Mouse (Mus musculus) hindbrain, embryonic 10.5 days (tissue): ENCODE results near the gene Olfr1307. TPM values are rescaled to one million over a fixed set of nuclear protein-coding genes. Genes with fewer than 3 reads are reported as not detected.

Experiments
- DNase-seq: peaks from one replicate; pipeline ENCODE4 v3.0.0-alpha.2; 2017; ENCODE audit warnings: low spot score
- H3K27ac ChIP-seq: fragments of 300-500 bp; sonication (generic); 2 replicates; pipeline ENCODE4 v1.5.1; 2016; ENCODE audit warnings: mild to moderate bottlenecking, moderate library complexity
- H3K27me3 ChIP-seq: fragments of 300-500 bp; sonication (generic); 2 replicates; pipeline ENCODE4 v1.6.1; 2016; ENCODE audit warnings: mild to moderate bottlenecking; ENCODE audit not compliant: poor library complexity, insufficient read depth, severe bottlenecking
- H3K36me3 ChIP-seq: fragments of 300-500 bp; sonication (generic); 2 replicates; pipeline ENCODE4 v1.6.1; 2016; ENCODE audit warnings: mild to moderate bottlenecking, moderate library complexity
- H3K4me1 ChIP-seq: fragments of 300-500 bp; sonication (generic); replicated peaks from 2 replicates; pipeline ENCODE4 v1.6.1; 2016; ENCODE audit warnings: mild to moderate bottlenecking
- H3K4me3 ChIP-seq: fragments of 300-500 bp; sonication (generic); 2 replicates; pipeline ENCODE4 v1.5.1; 2016; ENCODE audit warnings: mild to moderate bottlenecking, moderate library complexity
- H3K9me3 ChIP-seq: fragments of 300-500 bp; sonication (generic); 2 replicates; pipeline ENCODE4 v1.6.1; 2016; ENCODE audit warnings: mild to moderate bottlenecking, moderate library complexity
- WGBS: fragments of 180-500 bp; shearing (Covaris S2); methylation state at CpG from one replicate; pipeline ENCODE4 v1.1.7; 2016; 5-methylcytosine and 5-hydroxymethylcytosine counted together
- polyA plus RNA-seq: library from polyadenylated mRNA; unstranded; fragments of >200 nt; fragmentation: Nextera tagmentation; extraction: Ambion mirVana; gene quantifications from 2 replicates; pipeline ENCODE4 v1.2.1, GENCODE M21; 2016

The Olfr1307 gene
- not detected in 2 replicates for polyA plus RNA-seq

- WGBS: 81% methylated on average over 1 of the region's 1 CpGs
- H3K36me3 ChIP-seq: no peaks in the 10 kb centered on the region
Measured at GRCm38 (mm10) chr2:111949340-111949739, at the start of gene Olfr1307. TSS of gene Olfr1307 (minus strand) at chr2:111949440.

GRCm38 (mm10) chr2:111990181-111990580, 40.9 kb upstream of the Olfr1307 start, which contains the start of gene Olfr1309:
TSS of gene Olfr1309 (minus strand) at chr2:111990281.
- 74% methylated on average over 1 of the region's 1 CpGs for WGBS
- Histone ChIP-seq H3K27ac (no peak within 1 kb of the TSS), H3K4me1 (no peaks in the 10 kb centered on the region), H3K9me3 (no peaks in the 10 kb centered on the region), H3K4me3 (no peak within 1 kb of the TSS), H3K27me3 (no peaks in the 10 kb centered on the region), H3K36me3 (no peaks in the 10 kb centered on the region)
- no peak for DNase-seq

More at GRCm38 (mm10) chr2:111949340-111949739, at the start of gene Olfr1307:
- no peaks in the 10 kb centered on the region for H3K4me1 ChIP-seq
- H3K9me3 ChIP-seq: no peaks in the 10 kb centered on the region
- H3K27me3 ChIP-seq: no peaks in the 10 kb centered on the region
- no peak within 1 kb of the TSS for H3K4me3 ChIP-seq
- DNase-seq: no peak
- H3K27ac ChIP-seq: no peak within 1 kb of the TSS

GRCm38 (mm10) chr2:111964844-111965243, 15.6 kb upstream of the Olfr1307 start, which contains the start of gene Olfr1308:
TSS of gene Olfr1308 (minus strand) at chr2:111964944.
- no peaks in the 10 kb centered on the region for H3K9me3 ChIP-seq
- H3K27ac ChIP-seq: no peak within 1 kb of the TSS
- 55% methylated on average over 1 of the region's 1 CpGs for WGBS
- no peak within 1 kb of the TSS for H3K4me3 ChIP-seq
- H3K4me1 ChIP-seq: no peaks in the 10 kb centered on the region
- no peak for DNase-seq
- H3K36me3 ChIP-seq: no peaks in the 10 kb centered on the region
- no peaks in the 10 kb centered on the region for H3K27me3 ChIP-seq

GRCm38 (mm10) chr2:111916171-111916570, 33.1 kb downstream of the Olfr1307 start, which contains the start of gene Olfr1306:
TSS of gene Olfr1306 (minus strand) at chr2:111916271.
- no peaks in the 10 kb centered on the region for H3K27me3 ChIP-seq
- peaks cover 3% of the 10 kb centered on the region; the same call in 1 of the 2 replicates for H3K9me3 ChIP-seq
- no peaks in the 10 kb centered on the region for H3K4me1 ChIP-seq
- H3K36me3 ChIP-seq: no peaks in the 10 kb centered on the region
- H3K27ac ChIP-seq: no peak within 1 kb of the TSS
- 88% methylated on average over 1 of the region's 1 CpGs for WGBS
- no peak for DNase-seq
- no peak within 1 kb of the TSS for H3K4me3 ChIP-seq

Other genes with a start within 250 kb of the Olfr1307 start
- not detected in 2 replicates for gene Olfr1301, start 198.4 kb downstream of the Olfr1307 start, polyA plus RNA-seq
- not detected in 2 replicates for gene Olfr1302, start 172.0 kb downstream of the Olfr1307 start, polyA plus RNA-seq
- not detected in 2 replicates for gene Olfr1303, start 129.1 kb downstream of the Olfr1307 start, polyA plus RNA-seq
- gene Olfr1305, start 72.3 kb downstream of the Olfr1307 start, polyA plus RNA-seq: not detected in 2 replicates
- not detected in 2 replicates for gene Olfr1306, start 33.2 kb downstream of the Olfr1307 start, polyA plus RNA-seq
- not detected in 2 replicates for gene Olfr1308, start 15.5 kb upstream of the Olfr1307 start, polyA plus RNA-seq
- gene Olfr1309, start 40.8 kb upstream of the Olfr1307 start, polyA plus RNA-seq: not detected in 2 replicates
- gene Olfr1310, start 63.3 kb upstream of the Olfr1307 start, polyA plus RNA-seq: not detected in 2 replicates
- gene Olfr1311, start 75.0 kb upstream of the Olfr1307 start, polyA plus RNA-seq: not detected in 2 replicates
- not detected in 2 replicates for gene Olfr1312, start 100.8 kb upstream of the Olfr1307 start, polyA plus RNA-seq
- not detected in 2 replicates for gene Olfr1313, start 128.4 kb upstream of the Olfr1307 start, polyA plus RNA-seq
- gene Olfr1314, start 147.3 kb upstream of the Olfr1307 start, polyA plus RNA-seq: not detected in 2 replicates
- gene Olfr1315-ps1, start 166.0 kb upstream of the Olfr1307 start, polyA plus RNA-seq: not detected in 2 replicates
- not detected in 2 replicates for gene Olfr1316, start 185.5 kb upstream of the Olfr1307 start, polyA plus RNA-seq
- gene Olfr1317, start 190.9 kb upstream of the Olfr1307 start, polyA plus RNA-seq: not detected in 2 replicates
- not detected in 2 replicates for gene Olfr1318, start 204.8 kb upstream of the Olfr1307 start, polyA plus RNA-seq